Mouse (Mus musculus) midbrain, embryonic 13.5 days (tissue): ENCODE measurements around the gene Rnf208. TPM values are rescaled to one million over a fixed set of nuclear protein-coding genes. Genes with fewer than 3 reads are reported as not detected.
"Not testable (repeated sequence)": the region's sequence is repeated elsewhere in the genome, so short reads cannot be mapped to it uniquely, and the experiment has no call there.

Source experiments
- ATAC-seq: fragments of 200-750 bp; cut with Nextera tagmentation; 2 replicates; pipeline ENCODE4 v1.8.0; 2017; ENCODE audit warnings: mild to moderate bottlenecking, moderate TSS enrichment, moderate library complexity
- H3K27ac ChIP-seq: fragments of 300-500 bp; sonication (generic); 2 replicates; pipeline ENCODE4 v1.5.1; 2015; ENCODE audit warnings: inconsistent platforms, mild to moderate bottlenecking, moderate library complexity
- H3K27me3 ChIP-seq: fragments of 300-500 bp; sonication (generic); 2 replicates; pipeline ENCODE4 v1.6.1; 2015; ENCODE audit warnings: mild to moderate bottlenecking, inconsistent platforms
- H3K36me3 ChIP-seq: fragments of 300-500 bp; sonication (generic); 2 replicates; pipeline ENCODE4 v1.6.1; 2015; ENCODE audit warnings: mild to moderate bottlenecking, inconsistent platforms
- H3K4me1 ChIP-seq: fragments of 300-500 bp; sonication (generic); replicated peaks from 2 replicates; pipeline ENCODE4 v1.6.1; 2015; ENCODE audit warnings: inconsistent platforms
- H3K4me2 ChIP-seq: fragments of 300-500 bp; sonication (generic); replicated peaks from 2 replicates; pipeline ENCODE4 v1.6.1; 2015; ENCODE audit warnings: moderate library complexity, mild to moderate bottlenecking, inconsistent platforms
- H3K4me3 ChIP-seq: fragments of 300-500 bp; sonication (generic); replicated peaks from 2 replicates; pipeline ENCODE4 v1.5.1; 2015; ENCODE audit warnings: mild to moderate bottlenecking, inconsistent platforms
- H3K9ac ChIP-seq: fragments of 300-500 bp; sonication (generic); replicated peaks from 2 replicates; pipeline ENCODE4 v1.6.1; 2015; ENCODE audit warnings: mild to moderate bottlenecking, inconsistent platforms
- H3K9me3 ChIP-seq: fragments of 300-500 bp; sonication (generic); 2 replicates; pipeline ENCODE4 v1.6.1; 2016; ENCODE audit warnings: mild to moderate bottlenecking, inconsistent platforms
- WGBS: fragments of 180-500 bp; shearing (Covaris S2); methylation state at CpG from one replicate; pipeline ENCODE4 v1.1.7; 2015; 5-methylcytosine and 5-hydroxymethylcytosine counted together
- polyA plus RNA-seq: library from polyadenylated mRNA; unstranded; fragments of >200 nt; fragmentation: Nextera tagmentation; extraction: Ambion mirVana; gene quantifications from 2 replicates; pipeline ENCODE4 v1.2.1, GENCODE M21; 2015

Gene Rnf208
- polyA plus RNA-seq, 1 experiment from 2014 or later: 73.2 TPM

- H3K9me3 ChIP-seq: no peaks in the 10 kb centered on the region
- peaks cover 27% of the 10 kb centered on the region for H3K4me1 ChIP-seq
- H3K4me3 ChIP-seq: no peak overlapping the region
- no peak for ATAC-seq
- no peaks in the 10 kb centered on the region for H3K36me3 ChIP-seq
- peaks cover 30% of the 10 kb centered on the region for H3K27me3 ChIP-seq
- H3K27ac ChIP-seq: no peak overlapping the region
- no peak overlapping the region for H3K9ac ChIP-seq
- no peak overlapping the region for H3K4me2 ChIP-seq
Measured at GRCm38 (mm10) chr2:25238106-25238505, 3.9 kb upstream of the Rnf208 start.

- Histone ChIP-seq H3K27ac (no peak overlapping the region), H3K9ac (no peak overlapping the region), H3K36me3 (peaks cover 3% of the 10 kb centered on the region; the same call in 1 of the 2 replicates), H3K4me3 (no peak overlapping the region), H3K4me1 (peaks cover 35% of the 10 kb centered on the region), H3K9me3 (no peaks in the 10 kb centered on the region), H3K27me3 (peaks cover 26% of the 10 kb centered on the region), H3K4me2 (no peak overlapping the region)
- WGBS: 98% methylated on average over 3 of the region's 3 CpGs
- no peak for ATAC-seq
Measured at GRCm38 (mm10) chr2:25239766-25240165, 2.3 kb upstream of the Rnf208 start.

- H3K27ac ChIP-seq: no peak overlapping the region; the same call in 1 of the 2 replicates
Measured at GRCm38 (mm10) chr2:25240310-25240709, 1.7 kb upstream of the Rnf208 start.

GRCm38 (mm10) chr2:25240723-25241437, 1.2 kb upstream of the Rnf208 start:
- Histone ChIP-seq H3K36me3 (peaks cover 14% of the 10 kb centered on the region), H3K4me1 (peaks cover 35% of the 10 kb centered on the region), H3K27me3 (peaks cover 26% of the 10 kb centered on the region), H3K9me3 (no peaks in the 10 kb centered on the region), H3K4me3 (peak overlapping the region; percentile 56), H3K4me2 (peak overlapping the region; percentile 71), H3K9ac (peak overlapping the region; percentile 78), H3K27ac (peak overlapping the region; percentile 54)
- ATAC-seq: peak; percentile 78
- WGBS: 1% methylated on average over 29 of the region's 29 CpGs

More at GRCm38 (mm10) chr2:25240310-25240709, 1.7 kb upstream of the Rnf208 start:
- ATAC-seq: peak; percentile 8
- Histone ChIP-seq H3K9me3 (no peaks in the 10 kb centered on the region), H3K9ac (no peak overlapping the region; the same call in 1 of the 2 replicates), H3K27me3 (peaks cover 26% of the 10 kb centered on the region), H3K36me3 (peaks cover 8% of the 10 kb centered on the region), H3K4me3 (peak overlapping the region; percentile 56), H3K4me1 (peaks cover 35% of the 10 kb centered on the region), H3K4me2 (peak overlapping the region; percentile 71)
- whole genome bisulfite sequencing: 47% methylated on average over 8 of the region's 8 CpGs

- peak overlapping the region; percentile 56 for H3K4me3 ChIP-seq
- H3K27me3 ChIP-seq: peaks cover 21% of the 10 kb centered on the region
- no peaks in the 10 kb centered on the region for H3K9me3 ChIP-seq
- H3K4me2 ChIP-seq: peak overlapping the region; percentile 71
- H3K9ac ChIP-seq: peak overlapping the region; percentile 78
- 19% methylated on average over 6 of the region's 6 CpGs for WGBS
- H3K36me3 ChIP-seq: peaks cover 19% of the 10 kb centered on the region
- H3K4me1 ChIP-seq: peaks cover 35% of the 10 kb centered on the region
- ATAC-seq: peak; percentile 43
- peak overlapping the region; percentile 54 for H3K27ac ChIP-seq
Measured at GRCm38 (mm10) chr2:25241438-25241775, 648 bp upstream of the Rnf208 start.

GRCm38 (mm10) chr2:25243342-25243741, 1.3 kb downstream of the Rnf208 start:
- Histone ChIP-seq H3K27ac (no peak overlapping the region), H3K4me3 (peak overlapping the region; percentile 56), H3K9ac (peak overlapping the region; percentile 78), H3K27me3 (peaks cover 7% of the 10 kb centered on the region; the same call in 1 of the 2 replicates), H3K36me3 (peaks cover 35% of the 10 kb centered on the region), H3K4me1 (peaks cover 35% of the 10 kb centered on the region), H3K9me3 (no peaks in the 10 kb centered on the region), H3K4me2 (peak overlapping the region; percentile 71)
- ATAC-seq: no peak
- WGBS: 80% methylated on average over 8 of the region's 8 CpGs

GRCm38 (mm10) chr2:25244144-25244543, 2.1 kb downstream of the Rnf208 start:
- Histone ChIP-seq H3K9me3 (no peaks in the 10 kb centered on the region), H3K9ac (no peak overlapping the region), H3K27me3 (peaks cover 5% of the 10 kb centered on the region; the same call in 1 of the 2 replicates), H3K4me2 (no peak overlapping the region), H3K4me3 (no peak overlapping the region), H3K36me3 (peaks cover 43% of the 10 kb centered on the region), H3K4me1 (peaks cover 35% of the 10 kb centered on the region), H3K27ac (no peak overlapping the region)
- WGBS: 88% methylated on average over 4 of the region's 4 CpGs
- no peak for ATAC-seq

- Histone ChIP-seq H3K36me3 (peaks cover 64% of the 10 kb centered on the region), H3K4me3 (no peak within 1 kb of the TSS), H3K27me3 (peaks cover 3% of the 10 kb centered on the region; the same call in 1 of the 2 replicates), H3K9ac (no peak within 1 kb of the TSS), H3K4me1 (peaks cover 25% of the 10 kb centered on the region), H3K4me2 (no peak within 1 kb of the TSS), H3K9me3 (no peaks in the 10 kb centered on the region), H3K27ac (no peak within 1 kb of the TSS)
- WGBS: 94% methylated on average over 10 of the region's 10 CpGs
- ATAC-seq: no peak
Measured at GRCm38 (mm10) chr2:25246183-25247072, 4.4 kb downstream of the Rnf208 start, which contains the start of gene AL732309.1. Gene AL732309.1 (minus strand): TSS chr2:25246863.

- H3K27me3 ChIP-seq: no peaks in the 10 kb centered on the region
- H3K9me3 ChIP-seq: no peaks in the 10 kb centered on the region
- no peak overlapping the region for H3K27ac ChIP-seq
- H3K4me3 ChIP-seq: no peak overlapping the region
- no peak overlapping the region for H3K4me2 ChIP-seq
- peaks cover 58% of the 10 kb centered on the region for H3K36me3 ChIP-seq
- peaks cover 23% of the 10 kb centered on the region for H3K4me1 ChIP-seq
- WGBS: 85% methylated on average over 1 of the region's 1 CpGs
- no peak for ATAC-seq
- no peak overlapping the region for H3K9ac ChIP-seq
Measured at GRCm38 (mm10) chr2:25252331-25252730, 10.3 kb downstream of the Rnf208 start.

GRCm38 (mm10) chr2:25255284-25255779, 13.3 kb downstream of the Rnf208 start, which contains the start of gene Tmem203:
Gene Tmem203 (plus strand): TSS chr2:25255439.
- Histone ChIP-seq H3K9ac (peak within 1 kb of the TSS; percentile 90), H3K4me3 (peak within 1 kb of the TSS; percentile 99), H3K27ac (peak within 1 kb of the TSS; percentile 82), H3K36me3 (peaks cover 28% of the 10 kb centered on the region), H3K27me3 (no peaks in the 10 kb centered on the region), H3K4me2 (peak within 1 kb of the TSS; percentile 91), H3K4me1 (peaks cover 26% of the 10 kb centered on the region), H3K9me3 (no peaks in the 10 kb centered on the region)
- peak; percentile 92 for ATAC-seq
- WGBS: 0% methylated on average over 39 of the region's 39 CpGs

GRCm38 (mm10) chr2:25256443-25257109, 14.5 kb downstream of the Rnf208 start:
- peak overlapping the region; percentile 99 for H3K4me3 ChIP-seq
- not testable (repeated sequence) for H3K27me3 ChIP-seq, ATAC-seq, H3K9me3 ChIP-seq, H3K27ac ChIP-seq
- H3K36me3 ChIP-seq: peaks cover 18% of the 10 kb centered on the region
- peak overlapping the region; percentile 90 for H3K9ac ChIP-seq
- peaks cover 26% of the 10 kb centered on the region for H3K4me1 ChIP-seq
- 63% methylated on average over 12 of the region's 12 CpGs for WGBS
- H3K4me2 ChIP-seq: peak overlapping the region; percentile 91
